Mouse (Mus musculus): ENCODE data around the gene Fgfr2. TPM values are rescaled to one million over a fixed set of nuclear protein-coding genes. Genes with fewer than 3 reads are reported as not detected.

Gene Fgfr2
- total RNA-seq, 1 experiment from 2014 or later = not detected

DNA sequence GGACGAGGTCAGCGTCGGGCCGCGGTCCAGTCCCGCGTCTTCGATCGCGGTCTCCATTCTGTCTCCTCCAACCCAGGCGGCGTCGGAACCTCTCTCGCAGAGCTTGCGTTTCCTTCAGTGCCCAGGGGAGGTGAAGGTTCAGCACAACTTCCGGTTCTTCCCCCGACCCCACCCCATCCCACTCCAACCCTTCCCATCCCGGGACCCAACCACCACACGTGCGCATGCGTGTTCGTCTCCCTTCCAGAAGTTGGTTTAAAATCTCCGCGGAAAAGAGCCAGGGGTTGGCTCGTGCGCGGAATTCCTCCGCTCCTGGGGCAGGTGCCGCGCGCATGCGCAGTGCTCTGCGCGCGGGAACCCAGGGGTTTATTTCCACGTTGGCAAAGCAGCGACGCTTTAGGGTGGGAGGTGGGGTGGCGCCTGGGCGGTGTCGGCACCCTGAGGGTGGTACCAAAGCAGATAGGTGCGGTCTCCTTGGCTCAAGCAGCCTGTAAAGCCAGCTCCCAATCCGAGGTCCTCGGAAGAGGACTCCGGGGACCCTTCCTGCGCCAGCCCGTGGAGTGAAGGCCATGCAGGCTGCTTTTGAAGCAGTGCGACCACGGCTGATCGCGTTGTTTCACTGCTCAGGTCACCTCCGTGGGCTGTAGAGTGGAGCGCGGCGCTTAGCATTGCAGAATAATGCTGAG lies 1760.4 kb downstream of the Fgfr2 start, which contains the start of gene 2310057M21Rik:
Gene 2310057M21Rik, minus strand, starts transcription at position 145 of the 686 bp plus-strand sequence.
- peak; percentile 92 to 97 for ATAC-seq (replicated peaks in 1 of 2; ENCODE audit: insufficient read depth in 1 of 2, low FRiP score in 2 of 2, low TSS enrichment in 1 of 2, low read depth in 1 of 2, poor library complexity in 2 of 2, severe bottlenecking in 2 of 2)

DNA sequence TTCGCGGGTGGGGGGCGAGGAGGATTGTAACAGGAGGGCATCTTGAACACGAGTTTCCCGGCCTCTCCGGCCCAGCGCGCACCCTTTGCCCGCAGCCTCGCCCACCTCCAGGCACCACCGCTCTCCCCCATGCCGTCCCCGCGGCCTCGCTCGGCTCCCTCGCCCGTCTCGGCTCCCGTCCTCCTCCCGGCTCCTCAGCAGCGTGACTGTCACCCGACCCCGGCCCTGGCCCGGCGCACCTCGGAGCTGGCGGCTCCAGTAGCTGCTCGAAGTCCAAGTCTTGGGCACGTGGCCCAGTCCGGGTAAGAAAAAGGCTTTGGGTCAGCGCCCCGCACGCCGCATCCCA lies 1760.9 kb downstream of the Fgfr2 start:
- ATAC-seq (replicated peaks in 1 of 2; ENCODE audit: insufficient read depth in 1 of 2, low FRiP score in 2 of 2, low TSS enrichment in 1 of 2, low read depth in 1 of 2, poor library complexity in 2 of 2, severe bottlenecking in 2 of 2) = peak; percentile 39 to 59

DNA sequence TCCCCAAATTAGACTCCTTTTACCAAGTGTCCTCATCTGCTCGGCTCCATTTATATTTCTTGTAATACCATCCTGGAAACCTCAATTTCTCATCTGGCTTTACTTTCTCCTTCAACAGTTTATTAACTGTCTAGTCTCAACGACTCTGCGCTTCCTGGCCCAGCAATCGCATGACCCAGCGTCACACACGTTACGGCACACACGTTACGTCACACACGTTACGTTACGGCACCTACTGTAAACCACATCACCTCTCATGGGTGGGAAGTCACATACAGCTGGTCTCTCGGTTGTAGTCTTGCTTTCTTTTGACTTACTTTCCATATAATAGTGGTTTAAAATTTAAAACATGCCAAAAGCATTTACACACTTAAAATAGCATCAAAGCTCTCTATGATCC lies 1767.0 kb downstream of the Fgfr2 start:
- ATAC-seq (replicated peaks in 1 of 2; ENCODE audit: insufficient read depth in 1 of 2, low FRiP score in 2 of 2, low TSS enrichment in 1 of 2, low read depth in 1 of 2, poor library complexity in 2 of 2, severe bottlenecking in 2 of 2) = no peak

DNA sequence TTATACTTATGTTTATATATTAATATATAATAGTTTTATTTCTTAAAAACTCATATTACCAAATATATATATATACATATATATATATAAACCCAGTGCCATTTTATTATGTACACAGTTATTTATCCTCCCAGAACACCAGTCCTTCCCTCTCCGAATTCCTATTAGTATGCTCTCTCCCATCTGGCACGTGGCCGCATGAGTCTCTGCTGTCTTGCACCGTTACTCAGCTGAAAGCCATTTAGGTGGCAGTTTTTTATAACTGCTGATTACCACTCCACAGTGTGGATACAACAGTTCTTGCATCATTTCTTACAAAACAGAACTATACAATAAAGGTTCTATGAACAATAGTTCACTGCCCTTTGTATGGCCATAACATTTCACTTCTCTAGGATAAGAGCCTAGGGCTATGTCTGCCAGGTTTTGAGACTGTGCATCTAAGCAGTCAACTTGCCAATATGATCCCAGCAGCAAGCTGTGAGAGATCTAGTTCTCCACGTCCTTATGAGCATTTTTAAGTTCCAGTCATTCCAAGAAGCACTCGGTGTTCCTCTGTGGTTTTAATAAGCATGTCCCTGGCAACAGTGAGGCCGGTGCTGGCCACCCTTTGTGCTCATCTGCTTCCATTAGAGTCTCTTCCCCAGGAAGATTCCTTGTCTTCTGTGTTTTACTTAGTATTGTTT lies 1777.2 kb downstream of the Fgfr2 start:
- ATAC-seq (replicated peaks in 1 of 2; ENCODE audit: insufficient read depth in 1 of 2, low FRiP score in 2 of 2, low TSS enrichment in 1 of 2, low read depth in 1 of 2, poor library complexity in 2 of 2, severe bottlenecking in 2 of 2) = no peak

- no peak for ATAC-seq (replicated peaks in 1 of 2; ENCODE audit: insufficient read depth in 1 of 2, low FRiP score in 2 of 2, low TSS enrichment in 1 of 2, low read depth in 1 of 2, poor library complexity in 2 of 2, severe bottlenecking in 2 of 2)
Measured at GRCm38 (mm10) chr7:131337502-131338068, 1785.6 kb downstream of the Fgfr2 start.

- no peak for ATAC-seq (replicated peaks in 1 of 2; ENCODE audit: insufficient read depth in 1 of 2, low FRiP score in 2 of 2, low TSS enrichment in 1 of 2, low read depth in 1 of 2, poor library complexity in 2 of 2, severe bottlenecking in 2 of 2)
Measured at GRCm38 (mm10) chr7:131333564-131333963, 1789.6 kb downstream of the Fgfr2 start, which contains the start of gene Fam24a. TSS of gene Fam24a (plus strand) at chr7:131333864.

DNA sequence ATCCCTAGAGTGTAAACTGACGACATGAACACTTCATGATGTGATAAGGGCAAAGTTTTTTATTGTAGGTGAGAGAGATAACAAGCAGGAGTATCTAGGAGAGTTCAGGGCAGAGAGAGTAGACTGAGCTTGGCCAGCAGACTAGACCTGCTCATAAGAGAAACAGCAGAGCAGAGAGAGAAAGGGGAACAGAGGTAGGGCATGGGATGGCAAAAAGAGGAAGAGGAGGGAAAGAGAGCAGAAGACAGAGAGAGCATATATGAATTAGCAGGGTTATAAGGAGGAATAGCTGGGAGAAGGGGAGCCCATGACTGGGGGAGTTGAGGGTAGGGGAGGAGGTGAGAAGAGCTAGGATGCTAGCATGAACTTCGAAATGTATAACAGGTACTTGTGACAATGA lies 1791.5 kb downstream of the Fgfr2 start:
- 0 out of 4 replicates have a peak, but pooled peaks of 1 of the 2 experiments have one; percentile 29 for ATAC-seq (replicated peaks in 1 of 2; ENCODE audit: insufficient read depth in 1 of 2, low FRiP score in 2 of 2, low TSS enrichment in 1 of 2, low read depth in 1 of 2, poor library complexity in 2 of 2, severe bottlenecking in 2 of 2)

- no peak for ATAC-seq (replicated peaks in 1 of 2; ENCODE audit: insufficient read depth in 1 of 2, low FRiP score in 2 of 2, low TSS enrichment in 1 of 2, low read depth in 1 of 2, poor library complexity in 2 of 2, severe bottlenecking in 2 of 2)
Measured at GRCm38 (mm10) chr7:131329416-131329815, 1793.7 kb downstream of the Fgfr2 start, which contains the start of gene Fam24b. TSS of gene Fam24b (minus strand) at chr7:131329516.

DNA sequence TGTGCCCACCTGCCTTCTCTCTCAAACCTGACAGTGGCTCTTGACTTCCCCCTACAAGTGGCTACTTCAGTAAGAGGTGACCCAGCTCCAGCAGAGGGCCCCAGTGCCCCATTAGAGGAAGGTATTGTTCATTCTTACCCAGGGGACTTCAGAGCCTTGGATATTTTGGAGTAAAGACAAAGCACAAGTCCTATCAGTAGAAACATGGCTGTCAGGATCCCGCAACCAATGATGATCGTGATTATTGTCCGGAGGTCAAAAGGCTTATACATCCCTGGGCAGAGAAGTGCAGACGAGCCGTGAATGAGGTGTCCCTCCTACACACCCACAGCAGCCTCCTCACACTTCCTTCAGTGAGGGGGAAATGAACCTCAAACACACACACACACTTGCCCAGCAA lies 1796.1 kb downstream of the Fgfr2 start:
- ATAC-seq (replicated peaks in 1 of 2; ENCODE audit: insufficient read depth in 1 of 2, low FRiP score in 2 of 2, low TSS enrichment in 1 of 2, low read depth in 1 of 2, poor library complexity in 2 of 2, severe bottlenecking in 2 of 2) = no peak

GRCm38 (mm10) chr7:131322192-131322591 lies 1801.0 kb downstream of the Fgfr2 start, which contains the start of gene Cuzd1:
TSS of gene Cuzd1 (minus strand) at chr7:131322292.
- ATAC-seq (replicated peaks in 1 of 2; ENCODE audit: insufficient read depth in 1 of 2, low FRiP score in 2 of 2, low TSS enrichment in 1 of 2, low read depth in 1 of 2, poor library complexity in 2 of 2, severe bottlenecking in 2 of 2) = no peak

- no peak for ATAC-seq (replicated peaks in 1 of 2; ENCODE audit: insufficient read depth in 1 of 2, low FRiP score in 2 of 2, low TSS enrichment in 1 of 2, low read depth in 1 of 2, poor library complexity in 2 of 2, severe bottlenecking in 2 of 2)
Measured at GRCm38 (mm10) chr7:131318340-131318739, 1804.8 kb downstream of the Fgfr2 start.

- no peak for ATAC-seq (replicated peaks in 1 of 2; ENCODE audit: insufficient read depth in 1 of 2, low FRiP score in 2 of 2, low TSS enrichment in 1 of 2, low read depth in 1 of 2, poor library complexity in 2 of 2, severe bottlenecking in 2 of 2)
Measured at GRCm38 (mm10) chr7:131317587-131317986, 1805.6 kb downstream of the Fgfr2 start.

DNA sequence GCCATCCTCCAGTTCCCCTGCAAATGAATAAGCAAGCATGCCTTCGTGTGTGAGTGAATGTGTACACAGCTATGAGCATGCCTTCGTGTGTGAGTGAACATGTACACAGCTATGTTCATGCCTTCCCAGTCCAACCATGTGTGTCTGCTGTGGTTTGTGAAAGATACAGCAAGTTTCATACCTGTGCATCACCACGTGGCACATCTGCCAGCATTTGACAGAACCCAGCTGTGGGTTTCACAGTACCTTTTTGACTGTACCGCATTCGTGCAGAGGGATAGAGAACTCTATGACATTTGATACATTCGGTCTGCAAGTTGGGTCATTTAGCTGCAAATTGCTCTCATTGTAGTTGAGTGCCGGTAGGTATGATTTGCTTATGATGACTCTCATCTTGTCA lies 1808.7 kb downstream of the Fgfr2 start:
- ATAC-seq (replicated peaks in 1 of 2; ENCODE audit: insufficient read depth in 1 of 2, low FRiP score in 2 of 2, low TSS enrichment in 1 of 2, low read depth in 1 of 2, poor library complexity in 2 of 2, severe bottlenecking in 2 of 2) = no peak

GRCm38 (mm10) chr7:131306733-131307132 lies 1816.4 kb downstream of the Fgfr2 start:
- ATAC-seq (replicated peaks in 1 of 2; ENCODE audit: insufficient read depth in 1 of 2, low FRiP score in 2 of 2, low TSS enrichment in 1 of 2, low read depth in 1 of 2, poor library complexity in 2 of 2, severe bottlenecking in 2 of 2) = no peak

- ATAC-seq (replicated peaks in 1 of 2; ENCODE audit: insufficient read depth in 1 of 2, low FRiP score in 2 of 2, low TSS enrichment in 1 of 2, low read depth in 1 of 2, poor library complexity in 2 of 2, severe bottlenecking in 2 of 2) = no peak
Measured at GRCm38 (mm10) chr7:131303340-131303739, 1819.8 kb downstream of the Fgfr2 start.

DNA sequence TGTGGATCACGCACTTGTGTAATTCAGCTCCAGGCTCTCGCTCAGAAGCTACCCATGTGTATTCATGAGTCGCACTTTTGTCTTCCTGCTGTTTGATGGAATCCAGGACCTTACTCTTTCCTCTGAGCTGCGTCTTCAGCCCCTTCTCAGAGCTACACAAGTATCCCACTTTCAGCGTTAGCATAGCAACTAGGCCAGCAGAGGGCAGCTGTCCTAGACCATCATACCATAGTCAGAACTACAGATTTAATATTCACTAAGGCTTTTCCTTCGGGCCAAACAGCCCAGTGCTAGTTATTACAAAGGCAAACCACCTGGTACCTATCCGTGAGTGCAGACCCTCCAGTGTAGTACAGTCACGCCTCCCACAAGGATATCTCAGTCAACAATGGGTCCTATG lies 1826.0 kb downstream of the Fgfr2 start:
- ATAC-seq (replicated peaks in 1 of 2; ENCODE audit: insufficient read depth in 1 of 2, low FRiP score in 2 of 2, low TSS enrichment in 1 of 2, low read depth in 1 of 2, poor library complexity in 2 of 2, severe bottlenecking in 2 of 2) = no peak

- ATAC-seq (replicated peaks in 1 of 2; ENCODE audit: insufficient read depth in 1 of 2, low FRiP score in 2 of 2, low TSS enrichment in 1 of 2, low read depth in 1 of 2, poor library complexity in 2 of 2, severe bottlenecking in 2 of 2) = no peak
Measured at GRCm38 (mm10) chr7:131265851-131266250, 1857.3 kb downstream of the Fgfr2 start.

DNA sequence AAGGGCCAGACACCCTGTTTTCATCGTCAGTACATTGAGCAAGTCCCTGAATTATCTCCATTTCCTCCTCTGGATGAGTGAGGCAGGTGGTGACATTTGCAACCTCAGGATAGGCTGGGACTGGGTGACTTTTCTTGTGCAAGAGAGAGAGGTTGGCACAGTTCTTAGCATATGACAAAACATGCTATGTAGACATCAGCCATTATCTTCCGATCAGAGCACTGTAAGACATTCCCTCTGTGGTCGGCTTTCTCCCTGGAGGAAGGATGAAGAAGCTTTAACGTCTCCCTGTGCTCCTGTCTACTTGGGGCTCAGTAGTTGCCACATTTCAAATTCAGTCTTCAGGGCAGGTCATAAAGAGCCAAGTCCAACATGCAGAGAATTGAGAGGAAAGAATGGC lies 1858.9 kb downstream of the Fgfr2 start:
- ATAC-seq (replicated peaks in 1 of 2; ENCODE audit: insufficient read depth in 1 of 2, low FRiP score in 2 of 2, low TSS enrichment in 1 of 2, low read depth in 1 of 2, poor library complexity in 2 of 2, severe bottlenecking in 2 of 2) = no peak

Measured in hematopoietic stem cell, adult 5-6 weeks (primary cell).